Mouse (Mus musculus) cerebellum, adult 8-10 months (tissue): Measurements from ENCODE around the gene D130052B06Rik.

Experiments used
- DNase-seq: peaks from one replicate; pipeline ENCODE4 v3.0.0; 2022

The D130052B06Rik gene

GRCm38 (mm10) chr11:33668376-33668775 lies 69.3 kb downstream of the D130052B06Rik start:
- no peak for DNase-seq

GRCm38 (mm10) chr11:33670105-33670965 lies 71.2 kb downstream of the D130052B06Rik start:
- DNase-seq, result no peak
